Mouse (Mus musculus): ENCODE data around the gene Zfp768.
"Not testable (repeated sequence)": the region's sequence is repeated elsewhere in the genome, so short reads cannot be mapped to it uniquely, and the experiment has no call there.

Gene Zfp768

GRCm38 (mm10) chr7:127345512-127346325, at the start of gene Zfp768:
Gene Zfp768, minus strand, starts transcription at chr7:127345589.
- DNase-seq (ENCODE audit: low spot score) = peak; percentile 96

GRCm38 (mm10) chr7:127393944-127394333, 48.5 kb upstream of the Zfp768 start:
- no peak for DNase-seq (ENCODE audit: low spot score)

DNA sequence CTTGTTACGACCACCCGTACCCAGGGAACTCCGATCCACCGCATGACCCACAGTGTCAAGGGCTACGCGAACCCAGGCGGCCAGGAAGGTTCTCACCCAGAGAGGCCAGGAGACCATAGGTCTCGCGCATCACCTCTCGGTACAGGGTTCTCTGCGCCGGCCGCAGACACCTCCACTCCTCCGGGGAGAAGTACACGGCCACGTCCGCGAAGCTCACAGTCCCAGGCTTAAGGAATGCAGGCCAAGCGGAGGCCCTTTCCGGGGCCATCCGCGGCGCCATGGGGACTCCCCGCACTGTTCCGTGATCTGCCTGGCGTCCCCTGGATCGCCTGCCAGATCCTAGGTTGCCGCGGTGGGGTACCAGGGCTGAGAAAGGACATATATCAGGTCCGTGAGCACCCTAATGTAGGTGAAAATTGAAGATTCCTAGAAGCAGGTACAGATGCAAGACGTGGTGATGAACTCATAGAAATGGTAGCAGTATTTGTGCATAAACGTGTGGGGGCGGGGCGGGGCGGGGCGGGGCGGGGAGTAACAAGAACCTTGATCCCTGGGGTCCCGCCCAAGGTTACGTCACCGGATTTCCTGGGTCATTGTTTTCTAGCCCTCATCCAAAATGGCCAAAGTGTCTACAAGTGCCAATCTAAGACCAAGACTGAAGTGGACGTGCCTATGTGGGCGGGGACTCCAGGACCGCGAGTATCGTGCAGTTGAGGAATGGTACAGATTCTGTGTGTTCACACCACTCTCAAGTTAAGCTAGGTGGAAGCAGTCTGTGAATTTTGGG, 48.0 kb upstream of the Zfp768 start, which contains the start of gene E430018J23Rik:
Gene E430018J23Rik, minus strand, starts transcription at position 473 of the 787 bp plus-strand sequence.
- peak; percentile 100 for DNase-seq (ENCODE audit: low spot score)

- no peak for DNase-seq (ENCODE audit: low spot score)
Measured at GRCm38 (mm10) chr7:127392251-127392824, 46.9 kb upstream of the Zfp768 start.

GRCm38 (mm10) chr7:127391538-127391937, 46.1 kb upstream of the Zfp768 start:
- DNase-seq (ENCODE audit: low spot score) = no peak

- no peak for DNase-seq (ENCODE audit: low spot score)
Measured at GRCm38 (mm10) chr7:127390306-127390705, 44.9 kb upstream of the Zfp768 start.

- DNase-seq (ENCODE audit: low spot score) = not testable (repeated sequence)
Measured at GRCm38 (mm10) chr7:127388201-127388600, 42.8 kb upstream of the Zfp768 start.

DNA sequence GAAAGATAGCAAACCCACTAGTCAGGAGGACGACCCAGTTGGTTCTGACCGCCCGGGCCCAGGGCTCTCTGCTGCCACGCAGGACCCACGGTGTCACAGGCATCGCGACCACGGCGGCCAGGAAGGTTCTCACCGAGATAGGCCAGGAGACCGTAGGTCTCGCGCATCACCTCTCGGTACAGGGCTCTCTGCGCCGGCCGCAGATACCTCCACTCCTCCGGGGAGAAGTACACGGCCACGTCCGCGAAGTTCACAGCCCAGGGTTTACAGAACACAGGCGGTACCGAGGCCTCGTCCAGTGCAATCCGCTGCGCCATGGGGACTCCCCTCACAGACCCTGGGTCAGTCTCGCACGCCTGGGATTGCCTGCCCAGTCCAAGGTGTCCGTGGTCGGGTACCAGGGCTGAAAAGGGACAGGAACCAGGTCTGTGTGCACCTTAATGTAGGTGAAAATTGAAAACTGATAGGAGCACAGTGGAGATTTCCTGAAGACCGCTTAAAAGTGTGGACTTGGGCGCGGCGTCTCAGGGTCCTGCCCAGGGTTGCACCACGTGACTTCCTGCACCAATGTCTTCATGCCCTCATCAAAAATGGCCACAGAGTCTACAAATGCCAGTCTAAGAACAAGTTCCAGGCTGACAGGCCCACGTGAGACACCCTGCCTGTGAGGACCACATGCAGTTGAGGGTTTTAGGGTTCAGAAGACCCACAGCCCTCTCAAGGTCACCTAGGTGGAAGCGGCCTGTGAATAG, 41.4 kb upstream of the Zfp768 start, which contains the start of gene 9130019O22Rik:
Gene 9130019O22Rik, minus strand, starts transcription at position 526 of the 752 bp plus-strand sequence.
- DNase-seq (ENCODE audit: low spot score) = peak; percentile 92

- DNase-seq (ENCODE audit: low spot score) = not testable (repeated sequence)
Measured at GRCm38 (mm10) chr7:127385560-127385959, 40.2 kb upstream of the Zfp768 start.

- DNase-seq (ENCODE audit: low spot score) = no peak
Measured at GRCm38 (mm10) chr7:127378310-127378921, 33.0 kb upstream of the Zfp768 start.

DNA sequence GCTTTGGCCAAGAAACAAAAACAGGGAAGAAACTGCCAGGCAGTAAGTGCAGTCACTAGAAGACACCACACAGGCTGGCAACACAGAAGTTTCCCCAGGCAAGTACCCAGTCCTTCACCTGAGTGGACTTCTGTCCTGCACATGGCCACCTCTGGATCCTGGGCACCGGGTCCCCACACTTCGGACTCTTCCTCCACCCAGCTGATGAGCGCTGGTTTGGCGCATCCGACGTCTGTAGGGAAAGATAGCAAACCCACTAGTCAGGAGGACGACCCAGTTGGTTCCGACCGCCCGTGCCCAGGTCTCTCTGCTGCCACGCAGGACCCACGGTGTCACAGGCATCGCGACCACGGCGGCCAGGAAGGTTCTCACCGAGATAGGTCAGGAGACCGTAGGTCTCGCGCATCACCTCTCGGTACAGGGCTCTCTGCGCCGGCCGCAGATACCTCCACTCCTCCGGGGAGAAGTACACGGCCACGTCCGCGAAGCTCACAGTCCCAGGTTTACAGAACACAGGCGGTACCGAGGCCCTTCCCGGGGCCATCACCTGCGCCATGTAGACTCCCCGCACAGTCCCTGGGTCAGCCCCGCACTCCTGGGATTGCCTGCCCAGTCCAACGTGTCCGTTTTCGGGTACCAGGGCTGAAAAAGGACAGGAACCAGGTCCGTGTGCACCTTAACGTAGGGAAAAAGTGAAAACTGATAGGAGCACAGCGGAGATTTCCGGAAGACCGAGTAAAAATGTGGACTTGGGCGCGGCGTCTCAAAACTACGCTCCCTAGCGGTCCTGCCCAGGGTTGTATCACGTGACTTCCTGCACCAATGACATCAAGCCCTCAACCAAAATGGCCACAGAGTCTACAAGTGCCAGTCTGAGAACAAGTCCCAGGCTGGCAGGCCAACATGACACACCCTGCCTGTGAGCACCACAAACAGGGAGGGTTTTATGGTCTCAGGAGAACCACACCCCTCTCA, 30.2 kb upstream of the Zfp768 start, which contains the start of gene Zfp747:
Gene Zfp747, minus strand, starts transcription at position 780 of the 975 bp plus-strand sequence.
- DNase-seq (ENCODE audit: low spot score) = peak; percentile 95

DNA sequence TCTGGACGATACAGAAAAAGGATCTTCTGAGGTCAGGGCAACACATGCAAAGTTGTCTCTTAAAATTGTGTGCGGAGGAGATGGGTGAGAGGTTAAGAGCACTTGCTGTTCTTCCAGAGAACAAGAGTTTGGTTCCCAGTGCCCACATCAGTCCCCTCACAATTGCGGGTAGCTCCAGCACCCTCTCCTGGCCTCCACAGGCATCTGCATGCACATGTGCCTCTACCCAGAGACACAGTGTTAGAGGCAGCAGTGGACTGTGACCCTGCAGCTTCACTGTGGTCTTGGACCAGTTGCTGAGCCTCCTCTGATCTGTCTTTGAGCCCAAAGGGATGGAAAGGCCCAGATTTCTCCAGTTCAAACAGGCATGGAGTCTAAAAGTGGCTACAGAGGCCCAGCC, 26.5 kb upstream of the Zfp768 start:
- DNase-seq (ENCODE audit: low spot score) = not testable (repeated sequence)

DNA sequence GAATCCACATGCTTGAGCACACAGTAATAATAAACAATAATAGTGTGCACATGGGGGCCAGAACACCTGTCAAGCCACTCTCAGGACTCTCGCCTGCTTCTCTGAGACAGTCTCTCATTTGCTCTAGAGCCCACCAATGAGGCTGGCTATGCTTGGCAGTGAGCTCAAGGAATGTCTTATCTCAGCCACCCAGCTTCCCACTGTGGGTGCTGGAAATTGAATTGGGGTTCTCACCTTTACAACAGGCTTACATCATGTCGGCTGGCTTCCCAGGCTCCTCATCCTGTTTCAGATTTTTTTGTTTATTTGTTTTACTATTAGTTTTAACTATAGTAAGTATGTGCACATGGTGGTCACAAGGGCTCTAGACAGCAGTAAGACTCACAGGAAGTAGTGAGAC, 25.8 kb upstream of the Zfp768 start:
- no peak for DNase-seq (ENCODE audit: low spot score)

- DNase-seq (ENCODE audit: low spot score) = no peak
Measured at GRCm38 (mm10) chr7:127366249-127366648, 20.9 kb upstream of the Zfp768 start.

DNA sequence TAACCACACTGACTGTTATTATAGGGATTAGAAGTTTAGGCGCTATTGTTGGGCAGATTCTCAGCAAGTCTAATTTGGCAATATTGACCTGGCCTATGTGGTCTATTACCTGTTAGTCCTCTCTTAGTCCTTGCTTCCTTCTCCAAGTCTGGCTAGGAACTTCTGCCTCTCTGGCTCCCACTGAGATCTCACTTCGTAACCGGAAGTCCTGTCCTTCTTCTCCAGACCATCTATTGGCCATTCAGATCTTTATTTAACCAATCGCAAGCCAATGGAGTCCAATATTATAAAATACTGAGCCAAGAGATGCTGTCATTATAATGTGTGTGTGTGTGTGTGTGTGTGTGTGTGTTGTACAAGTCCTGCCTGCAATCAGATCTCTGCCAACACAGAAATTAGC, 18.8 kb upstream of the Zfp768 start:
- DNase-seq (ENCODE audit: low spot score) = peak; percentile 15

DNA sequence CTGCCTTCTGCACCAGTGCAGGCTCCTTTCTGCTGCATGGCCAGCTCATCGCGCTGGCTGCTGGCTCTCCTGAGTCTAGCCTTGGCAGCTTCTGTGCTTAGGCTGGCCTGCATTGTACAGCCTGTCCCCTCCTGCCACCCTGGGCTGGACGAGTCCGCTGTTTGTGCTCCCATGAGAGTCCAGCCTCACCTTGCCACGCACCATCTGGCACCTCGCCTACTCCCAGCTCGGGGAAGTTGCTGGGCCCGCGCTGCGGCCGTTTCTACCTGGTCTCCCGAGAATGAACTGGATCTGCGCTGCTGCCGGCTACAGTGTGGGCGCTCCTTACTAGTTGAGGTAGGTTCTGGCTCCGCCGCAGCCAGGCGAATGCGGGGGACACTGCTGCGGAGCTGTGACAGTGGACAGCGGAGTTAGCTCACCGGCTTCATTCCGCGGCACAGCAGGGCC, 18.1 kb upstream of the Zfp768 start:
- DNase-seq (ENCODE audit: low spot score) = peak; percentile 45

DNA sequence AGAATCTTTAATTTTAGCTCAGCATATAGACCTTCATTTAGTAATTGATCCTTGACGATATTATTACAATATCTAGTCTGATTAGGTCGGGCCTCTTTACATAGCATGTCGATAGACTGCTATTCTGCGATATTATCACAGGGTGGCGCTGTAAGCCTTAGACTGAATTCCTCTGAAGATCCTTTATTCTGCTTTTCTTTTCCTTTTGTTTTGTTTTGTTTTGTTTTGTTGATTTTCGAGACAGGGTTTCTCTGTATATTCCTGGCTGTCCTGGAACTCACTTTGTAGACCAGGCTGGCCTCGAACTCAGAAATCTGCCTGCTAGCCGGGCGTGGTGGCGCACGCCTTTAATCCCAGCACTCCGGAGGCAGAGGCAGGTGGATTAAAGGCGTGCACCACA, 17.0 kb upstream of the Zfp768 start:
- DNase-seq (ENCODE audit: low spot score) = peak; percentile 88

- no peak for DNase-seq (ENCODE audit: low spot score)
Measured at GRCm38 (mm10) chr7:127361449-127361848, 16.1 kb upstream of the Zfp768 start.

- DNase-seq (ENCODE audit: low spot score) = no peak
Measured at GRCm38 (mm10) chr7:127360265-127360664, 14.9 kb upstream of the Zfp768 start.

DNA sequence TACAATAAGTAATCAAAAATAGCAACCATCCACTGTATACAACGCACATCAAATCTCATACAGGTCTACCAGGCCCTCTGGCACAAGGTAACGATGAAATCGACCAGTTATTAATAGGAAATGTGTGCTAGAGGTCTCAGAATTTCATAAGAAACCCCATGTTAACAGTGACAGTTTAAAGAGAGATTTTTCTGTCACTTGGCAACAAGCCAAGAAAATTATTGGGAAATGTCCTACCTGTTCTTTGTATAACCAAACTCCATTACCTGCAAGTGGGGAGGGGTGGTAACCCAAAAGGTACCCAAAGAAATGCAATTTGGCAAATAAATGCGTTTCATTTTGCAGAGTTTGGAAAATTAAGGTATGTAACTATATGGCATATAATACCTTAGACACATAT, 13.1 kb upstream of the Zfp768 start:
- no peak for DNase-seq (ENCODE audit: low spot score)
